Mouse (Mus musculus): ENCODE results near the gene Gm20765.
"Not testable (repeated sequence)": the region's sequence is repeated elsewhere in the genome, so short reads cannot be mapped to it uniquely, and the experiment has no call there.

The Gm20765 gene

GRCm38 (mm10) chr10:104185233-104185632, at the start of gene Gm20765:
Gene Gm20765 (plus strand): TSS chr10:104185533.
- not testable (repeated sequence) for DNase-seq (ENCODE audit: low read depth)

DNA sequence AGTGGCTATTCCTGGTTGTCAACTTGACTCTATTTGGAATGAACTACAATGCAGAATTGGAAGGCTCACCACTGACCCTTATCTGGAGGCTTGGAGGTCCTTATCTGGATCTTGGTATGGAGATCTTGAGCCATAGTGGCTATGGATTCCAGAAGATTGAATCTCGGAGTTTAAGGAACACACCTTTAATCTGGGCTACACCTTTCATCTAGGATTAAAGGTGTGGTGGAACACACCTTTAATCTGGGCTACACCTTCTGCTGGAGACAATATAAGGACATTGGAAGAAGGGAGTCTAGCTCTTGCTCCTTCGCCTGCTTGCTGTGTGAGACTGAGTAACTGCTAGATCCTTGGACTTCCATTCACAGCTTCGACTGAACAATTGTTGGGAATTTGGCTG, 42.6 kb upstream of the Gm20765 start, which contains the start of gene Gm21293:
Gene Gm21293 (plus strand): TSS at position 301 of the 400 bp plus-strand sequence.
- not testable (repeated sequence) for DNase-seq (ENCODE audit: low read depth)

DNA sequence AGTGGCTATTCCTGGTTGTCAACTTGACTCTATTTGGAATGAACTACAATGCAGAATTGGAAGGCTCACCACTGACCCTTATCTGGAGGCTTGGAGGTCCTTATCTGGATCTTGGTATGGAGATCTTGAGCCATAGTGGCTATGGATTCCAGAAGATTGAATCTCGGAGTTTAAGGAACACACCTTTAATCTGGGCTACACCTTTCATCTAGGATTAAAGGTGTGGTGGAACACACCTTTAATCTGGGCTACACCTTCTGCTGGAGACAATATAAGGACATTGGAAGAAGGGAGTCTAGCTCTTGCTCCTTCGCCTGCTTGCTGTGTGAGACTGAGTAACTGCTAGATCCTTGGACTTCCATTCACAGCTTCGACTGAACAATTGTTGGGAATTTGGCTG, 34.1 kb upstream of the Gm20765 start, which contains the start of gene Gm6763:
Gene Gm6763 (plus strand): TSS at position 301 of the 400 bp plus-strand sequence.
- DNase-seq (ENCODE audit: low read depth), result not testable (repeated sequence)

- DNase-seq (ENCODE audit: low read depth), result not testable (repeated sequence)
Observed at GRCm38 (mm10) chr10:104159706-104160105, 25.6 kb upstream of the Gm20765 start, which contains the start of gene Gm8764. Gene Gm8764 (plus strand): TSS chr10:104160006.

DNA sequence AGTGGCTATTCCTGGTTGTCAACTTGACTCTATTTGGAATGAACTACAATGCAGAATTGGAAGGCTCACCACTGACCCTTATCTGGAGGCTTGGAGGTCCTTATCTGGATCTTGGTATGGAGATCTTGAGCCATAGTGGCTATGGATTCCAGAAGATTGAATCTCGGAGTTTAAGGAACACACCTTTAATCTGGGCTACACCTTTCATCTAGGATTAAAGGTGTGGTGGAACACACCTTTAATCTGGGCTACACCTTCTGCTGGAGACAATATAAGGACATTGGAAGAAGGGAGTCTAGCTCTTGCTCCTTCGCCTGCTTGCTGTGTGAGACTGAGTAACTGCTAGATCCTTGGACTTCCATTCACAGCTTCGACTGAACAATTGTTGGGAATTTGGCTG, 17.1 kb upstream of the Gm20765 start, which contains the start of gene Gm21304:
Gene Gm21304 (plus strand): TSS at position 301 of the 400 bp plus-strand sequence.
- DNase-seq (ENCODE audit: low read depth), result not testable (repeated sequence)

GRCm38 (mm10) chr10:104176724-104177123, 8.6 kb upstream of the Gm20765 start, which contains the start of gene Gm21312:
Gene Gm21312 (plus strand): TSS chr10:104177024.
- not testable (repeated sequence) for DNase-seq (ENCODE audit: low read depth)

GRCm38 (mm10) chr10:104193742-104194141, 8.4 kb downstream of the Gm20765 start, which contains the start of gene Gm4340:
Gene Gm4340 (plus strand): TSS chr10:104194042.
- not testable (repeated sequence) for DNase-seq (ENCODE audit: low read depth)

- DNase-seq (ENCODE audit: low read depth), result no peak
Observed at GRCm38 (mm10) chr10:104209655-104210054, 24.3 kb downstream of the Gm20765 start.

- no peak for DNase-seq (ENCODE audit: low read depth)
Observed at GRCm38 (mm10) chr10:104210268-104210990, 25.1 kb downstream of the Gm20765 start.

GRCm38 (mm10) chr10:104214527-104214926, 29.2 kb downstream of the Gm20765 start:
- no peak for DNase-seq (ENCODE audit: low read depth)

- no peak for DNase-seq (ENCODE audit: low read depth)
Observed at GRCm38 (mm10) chr10:104220303-104221021, 35.1 kb downstream of the Gm20765 start.

Data from naive thymus-derived CD4-positive, alpha-beta T cell, adult 2 months (primary cell).